Mouse (Mus musculus): ENCODE measurements at regions not wholly inside any gene's neighbourhood (a gene's known extent, or its start where the extent isn't known, plus 50 kb on each side); places are given as distances from the start of the nearest gene placed in this dataset.

GRCm38 (mm10) chr10:98248311-98248710 is 521.8 kb upstream of the C030005K15Rik start:
- H3K4me3 ChIP-seq (ENCODE audit: insufficient read depth in 1 of 2, low read depth in 1 of 2, low read length in 2 of 2, poor library complexity in 1 of 2, severe bottlenecking in 1 of 2) = no peak overlapping the region
- no peak for TF ChIP-seq CHD2 (IDR thresholded peaks at IDR 0.05; ENCODE audit: low read depth, low read length)
- no peak for TF ChIP-seq ZC3H11A (IDR thresholded peaks at IDR 0.05; ENCODE audit: borderline replicate concordance, low read depth, low read length)
- no peak for TF ChIP-seq HCFC1 (IDR thresholded peaks at IDR 0.05; ENCODE audit: borderline replicate concordance, insufficient read depth, low read length)
- no peak for TF ChIP-seq ZNF384 (IDR thresholded peaks at IDR 0.05; ENCODE audit: low read depth, low read length)
- no peak for TF ChIP-seq MAFK (IDR thresholded peaks at IDR 0.05; ENCODE audit: insufficient read depth, low read depth, low read length)
- no peaks in the 10 kb centered on the region for H3K9me3 ChIP-seq (ENCODE audit: control insufficient read depth, insufficient read depth, low read depth, low read length)
- in situ Hi-C loops (cut with MboI; ENCODE audit: low sequenced_read_pairs in 2 of 2, unreplicated experiment in 2 of 2) = no loop called here
- no peak overlapping the region for H3K27ac ChIP-seq (ENCODE audit: insufficient read depth, low read depth, low read length, poor library complexity, severe bottlenecking)
- no peaks in the 10 kb centered on the region for H3K4me1 ChIP-seq (ENCODE audit: control insufficient read depth in 2 of 2, insufficient read depth in 2 of 2, low read length in 2 of 2, poor library complexity in 1 of 2)
- no peak overlapping the region for H3K9ac ChIP-seq (ENCODE audit: insufficient read depth, low read depth, low read length, poor library complexity, severe bottlenecking)
- no peak for DNase-seq (ENCODE audit: low read depth, low spot score)
- H3K36me3 ChIP-seq (ENCODE audit: control insufficient read depth, insufficient read depth, low read length, poor library complexity, severe bottlenecking) = no peaks in the 10 kb centered on the region

DNA sequence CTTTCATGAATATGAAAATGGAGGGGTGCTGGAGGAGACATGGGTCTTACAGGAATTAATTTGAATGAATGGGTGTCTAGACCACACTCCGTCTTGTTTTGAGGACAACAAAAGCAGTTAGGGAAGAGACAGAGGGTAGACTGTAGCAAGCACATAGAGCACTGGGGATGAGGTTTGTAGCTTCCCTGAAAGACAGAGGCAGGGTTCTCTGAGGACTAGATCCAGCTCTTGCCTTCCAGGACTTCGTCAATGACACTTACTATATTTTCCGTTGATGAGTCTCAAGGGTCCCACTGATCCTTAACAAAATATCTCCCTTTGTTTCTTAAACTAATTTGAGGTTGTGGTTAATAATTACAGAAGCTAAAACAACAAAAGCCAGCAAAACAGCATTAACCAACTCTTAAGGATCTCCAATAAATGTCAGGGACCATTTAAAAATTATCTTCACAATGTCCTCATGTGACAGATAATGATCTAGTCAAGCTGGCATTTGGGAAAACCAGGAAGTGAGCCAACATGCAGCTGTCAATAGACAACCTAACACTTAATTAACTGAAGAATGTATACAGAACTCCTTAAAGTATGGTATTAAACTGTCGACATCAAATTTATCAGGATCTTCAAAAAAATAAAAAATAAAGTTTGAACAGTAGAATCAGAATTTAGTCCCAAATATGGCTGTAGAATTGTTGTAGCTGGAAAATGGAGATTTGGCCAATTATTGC is 531.6 kb upstream of the C030005K15Rik start:
- no peaks in the 10 kb centered on the region for H3K9me3 ChIP-seq (ENCODE audit: control insufficient read depth, insufficient read depth, low read depth, low read length)
- H3K9ac ChIP-seq (ENCODE audit: insufficient read depth, low read depth, low read length, poor library complexity, severe bottlenecking) = no peak overlapping the region
- no peak for DNase-seq (ENCODE audit: low read depth, low spot score)
- no peaks in the 10 kb centered on the region for H3K4me1 ChIP-seq (ENCODE audit: control insufficient read depth in 2 of 2, insufficient read depth in 2 of 2, low read length in 2 of 2, poor library complexity in 1 of 2)
- H3K27ac ChIP-seq (ENCODE audit: insufficient read depth, low read depth, low read length, poor library complexity, severe bottlenecking) = no peak overlapping the region
- H3K4me3 ChIP-seq (ENCODE audit: insufficient read depth in 1 of 2, low read depth in 1 of 2, low read length in 2 of 2, poor library complexity in 1 of 2, severe bottlenecking in 1 of 2) = no peak overlapping the region
- TF ChIP-seq ZNF384 (IDR thresholded peaks at IDR 0.05; ENCODE audit: low read depth, low read length) = no peak
- no peak for TF ChIP-seq MAFK (IDR thresholded peaks at IDR 0.05; ENCODE audit: insufficient read depth, low read depth, low read length)
- no peak for TF ChIP-seq ZC3H11A (IDR thresholded peaks at IDR 0.05; ENCODE audit: borderline replicate concordance, low read depth, low read length)
- TF ChIP-seq HCFC1 (IDR thresholded peaks at IDR 0.05; ENCODE audit: borderline replicate concordance, insufficient read depth, low read length) = no peak
- no peak for TF ChIP-seq CHD2 (IDR thresholded peaks at IDR 0.05; ENCODE audit: low read depth, low read length)
- H3K36me3 ChIP-seq (ENCODE audit: control insufficient read depth, insufficient read depth, low read length, poor library complexity, severe bottlenecking) = no peaks in the 10 kb centered on the region
- in situ Hi-C loops (cut with MboI; ENCODE audit: low sequenced_read_pairs in 2 of 2, unreplicated experiment in 2 of 2) = no loop called here

DNA sequence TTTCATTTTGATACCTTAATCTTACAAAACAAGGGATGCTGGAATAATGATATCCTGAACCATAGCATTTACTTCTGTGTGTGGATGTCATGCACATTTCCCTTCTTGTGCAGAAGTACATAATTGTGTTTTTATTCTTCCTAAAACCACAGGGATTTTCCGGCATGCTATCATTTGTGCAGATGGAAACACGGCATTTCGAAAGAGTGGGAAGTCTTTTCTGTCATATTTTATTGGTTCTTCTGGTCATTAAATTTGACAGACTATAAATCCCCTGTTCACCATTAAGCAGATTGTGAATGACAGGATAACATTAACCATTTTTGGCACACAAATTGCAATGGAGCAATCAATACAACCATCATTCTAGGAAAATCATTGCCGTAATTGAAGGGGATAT is 532.7 kb upstream of the C030005K15Rik start:
- Histone ChIP-seq H3K4me1 (ENCODE audit: control insufficient read depth in 2 of 2, insufficient read depth in 2 of 2, low read length in 2 of 2, poor library complexity in 1 of 2) (no peaks in the 10 kb centered on the region), H3K4me3 (ENCODE audit: insufficient read depth in 1 of 2, low read depth in 1 of 2, low read length in 2 of 2, poor library complexity in 1 of 2, severe bottlenecking in 1 of 2) (no peak overlapping the region), H3K27ac (ENCODE audit: insufficient read depth, low read depth, low read length, poor library complexity, severe bottlenecking) (no peak overlapping the region), H3K9me3 (ENCODE audit: control insufficient read depth, insufficient read depth, low read depth, low read length) (no peaks in the 10 kb centered on the region), H3K36me3 (ENCODE audit: control insufficient read depth, insufficient read depth, low read length, poor library complexity, severe bottlenecking) (no peaks in the 10 kb centered on the region), H3K9ac (ENCODE audit: insufficient read depth, low read depth, low read length, poor library complexity, severe bottlenecking) (no peak overlapping the region)
- in situ Hi-C loops (cut with MboI; ENCODE audit: low sequenced_read_pairs in 2 of 2, unreplicated experiment in 2 of 2) = no loop called here
- no peak for DNase-seq (ENCODE audit: low read depth, low spot score)
- no peak for TF ChIP-seq MAFK (IDR thresholded peaks at IDR 0.05; ENCODE audit: insufficient read depth, low read depth, low read length)

DNA sequence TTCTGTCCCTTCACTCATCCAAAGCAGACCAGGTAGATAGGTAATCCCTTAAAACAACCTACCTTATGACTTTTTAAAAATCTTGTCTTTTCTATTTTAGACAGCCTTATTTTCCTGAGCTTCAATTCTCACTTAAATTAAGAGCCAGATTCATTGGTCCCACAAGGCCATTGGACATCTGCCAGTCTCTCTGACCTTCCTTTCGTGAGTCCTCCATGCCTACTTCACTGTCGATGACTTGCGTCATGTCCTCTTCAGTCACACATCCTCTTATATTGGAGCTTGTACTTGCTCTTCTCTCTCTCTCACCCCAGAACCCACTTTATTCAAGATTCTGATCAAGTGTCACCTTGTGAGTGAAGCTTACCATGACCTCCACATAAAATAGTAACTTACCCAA is 542.0 kb upstream of the C030005K15Rik start:
- H3K9ac ChIP-seq (ENCODE audit: insufficient read depth, low read depth, low read length, poor library complexity, severe bottlenecking) = no peak overlapping the region
- no peaks in the 10 kb centered on the region for H3K9me3 ChIP-seq (ENCODE audit: control insufficient read depth, insufficient read depth, low read depth, low read length)
- H3K36me3 ChIP-seq (ENCODE audit: control insufficient read depth, insufficient read depth, low read length, poor library complexity, severe bottlenecking) = no peaks in the 10 kb centered on the region
- H3K4me1 ChIP-seq (ENCODE audit: control insufficient read depth in 2 of 2, insufficient read depth in 2 of 2, low read length in 2 of 2, poor library complexity in 1 of 2) = no peaks in the 10 kb centered on the region
- TF ChIP-seq HCFC1 (IDR thresholded peaks at IDR 0.05; ENCODE audit: borderline replicate concordance, insufficient read depth, low read length) = no peak
- TF ChIP-seq CHD2 (IDR thresholded peaks at IDR 0.05; ENCODE audit: low read depth, low read length) = no peak
- TF ChIP-seq MAFK (IDR thresholded peaks at IDR 0.05; ENCODE audit: insufficient read depth, low read depth, low read length) = no peak
- no peak for TF ChIP-seq ZC3H11A (IDR thresholded peaks at IDR 0.05; ENCODE audit: borderline replicate concordance, low read depth, low read length)
- no peak for TF ChIP-seq ZNF384 (IDR thresholded peaks at IDR 0.05; ENCODE audit: low read depth, low read length)
- no peak for DNase-seq (ENCODE audit: low read depth, low spot score)
- no peak overlapping the region for H3K4me3 ChIP-seq (ENCODE audit: insufficient read depth in 1 of 2, low read depth in 1 of 2, low read length in 2 of 2, poor library complexity in 1 of 2, severe bottlenecking in 1 of 2)
- no peak overlapping the region for H3K27ac ChIP-seq (ENCODE audit: insufficient read depth, low read depth, low read length, poor library complexity, severe bottlenecking)
- in situ Hi-C loops (cut with MboI; ENCODE audit: low sequenced_read_pairs in 2 of 2, unreplicated experiment in 2 of 2) = no loop called here

- in situ Hi-C loops (cut with MboI; ENCODE audit: low sequenced_read_pairs in 2 of 2, unreplicated experiment in 2 of 2) = no loop called here
- Histone ChIP-seq H3K4me3 (ENCODE audit: insufficient read depth in 1 of 2, low read depth in 1 of 2, low read length in 2 of 2, poor library complexity in 1 of 2, severe bottlenecking in 1 of 2) (no peak overlapping the region), H3K9me3 (ENCODE audit: control insufficient read depth, insufficient read depth, low read depth, low read length) (no peaks in the 10 kb centered on the region), H3K9ac (ENCODE audit: insufficient read depth, low read depth, low read length, poor library complexity, severe bottlenecking) (no peak overlapping the region), H3K4me1 (ENCODE audit: control insufficient read depth in 2 of 2, insufficient read depth in 2 of 2, low read length in 2 of 2, poor library complexity in 1 of 2) (no peaks in the 10 kb centered on the region), H3K27ac (ENCODE audit: insufficient read depth, low read depth, low read length, poor library complexity, severe bottlenecking) (no peak overlapping the region), H3K36me3 (ENCODE audit: control insufficient read depth, insufficient read depth, low read length, poor library complexity, severe bottlenecking) (no peaks in the 10 kb centered on the region)
- TF ChIP-seq HCFC1 (IDR thresholded peaks at IDR 0.05; ENCODE audit: borderline replicate concordance, insufficient read depth, low read length) (no peak), ZNF384 (IDR thresholded peaks at IDR 0.05; ENCODE audit: low read depth, low read length) (no peak)
- no peak for DNase-seq (ENCODE audit: low read depth, low spot score)
Measured at GRCm38 (mm10) chr10:98291617-98292016, 565.1 kb upstream of the C030005K15Rik start.
